Mouse (Mus musculus): ENCODE data around the gene Ube2d1. TPM values are rescaled to one million over a fixed set of nuclear protein-coding genes. Genes with fewer than 3 reads are reported as not detected.

Ube2d1 gene
- polyA plus RNA-seq (2012; rRNA removed) (6.9 and 7.3 TPM in 2 replicates), polyA plus RNA-seq (2014; fragmentation: Nextera tagmentation; extraction: Ambion mirVana) (6.8 and 7.0 TPM in 2 replicates)

DNA sequence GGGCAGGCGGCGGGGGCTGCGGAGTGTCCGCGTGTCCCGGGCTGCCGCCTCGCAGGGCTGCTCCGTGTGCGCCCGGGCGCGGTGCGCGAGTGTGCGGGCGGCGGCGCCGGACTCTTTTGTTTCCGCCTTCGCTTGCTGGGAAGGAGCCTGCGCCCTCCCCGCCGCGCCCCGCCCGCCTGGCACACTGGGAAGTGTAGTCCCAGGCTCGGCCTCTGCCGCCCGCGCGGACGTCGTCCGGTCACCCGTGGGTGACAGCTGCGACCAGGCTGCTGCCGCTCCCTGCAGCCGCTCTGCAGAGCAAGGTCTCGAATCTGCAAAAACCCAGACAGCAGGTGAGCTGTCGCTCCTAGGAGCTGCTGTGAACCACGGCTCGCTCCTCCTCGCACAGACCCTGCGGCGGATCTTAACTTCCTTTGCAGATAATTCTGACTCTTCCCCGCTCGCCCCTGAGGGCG is at the start of gene Ube2d1:
Ube2d1 (minus strand) TSS at position 137 of the 455 bp plus-strand sequence.
- TF ChIP-seq EP300 (IDR thresholded peaks at IDR 0.05; ENCODE audit: low read depth): no peak
- TF ChIP-seq CTCF (IDR thresholded peaks at IDR 0.05; ENCODE audit: low read depth): no peak
- peak within 1 kb of the TSS; percentile 51 for H3K9ac ChIP-seq (replicated peaks)
- under 1% methylated on average over 50 of the region's 50 CpGs for WGBS (ENCODE audit: insufficient replicate concordance)
- H3K4me1 ChIP-seq (replicated peaks; ENCODE audit: control insufficient read depth in 2 of 2, insufficient read depth in 2 of 2, low read length in 1 of 2): peaks cover 0 to 5% of the 10 kb centered on the region in 2 experiments; a peak in 2 of 4 replicates
- H3K27me3 ChIP-seq (ENCODE audit: control insufficient read depth, insufficient read depth, low read length): no peaks in the 10 kb centered on the region
- ATAC-seq (ENCODE audit: insufficient read depth) (peak; percentile 84), DNase-seq (ENCODE audit: low read depth in 3 of 3, low spot score in 3 of 3) (peak in 2 of 3 experiments; percentile 24 to 26)
- no peak within 1 kb of the TSS for H3K27ac ChIP-seq
- no peaks in the 10 kb centered on the region for H3K36me3 ChIP-seq (replicated peaks; ENCODE audit: control insufficient read depth, insufficient read depth, low read depth)
- H3K4me3 ChIP-seq (ENCODE audit: insufficient read depth in 1 of 2, low read depth in 2 of 2, low read length in 2 of 2): peak within 1 kb of the TSS; percentile 74 to 78
- peak within 1 kb of the TSS; percentile 73 for H3K4me2 ChIP-seq (ENCODE audit: low read depth)
- no peaks in the 10 kb centered on the region for H3K9me3 ChIP-seq (ENCODE audit: control insufficient read depth, low read length)

DNA sequence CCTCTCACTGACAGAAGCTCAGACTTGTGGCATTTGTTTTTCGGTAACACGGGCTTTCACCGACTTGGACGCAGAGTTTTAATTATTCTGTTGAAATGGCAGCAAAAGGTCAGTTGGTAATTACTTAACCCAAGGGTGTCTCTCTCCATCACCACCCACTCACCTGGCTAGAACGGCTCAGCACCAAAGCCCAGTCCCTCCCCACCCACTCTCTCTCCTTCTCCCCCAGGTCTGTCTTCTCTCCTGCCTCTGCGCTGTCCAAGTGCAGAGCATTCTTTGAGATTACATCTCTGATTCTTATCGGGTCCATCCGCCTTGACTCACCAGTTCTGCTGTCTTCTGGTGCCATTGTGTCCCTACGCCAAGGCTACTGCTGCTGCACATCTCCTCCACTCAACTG is 47.8 kb upstream of the Ube2d1 start:
- no peak overlapping the region for H3K4me3 ChIP-seq (ENCODE audit: insufficient read depth in 1 of 2, low read depth in 2 of 2, low read length in 2 of 2)
- H3K4me1 ChIP-seq (replicated peaks; ENCODE audit: control insufficient read depth in 2 of 2, insufficient read depth in 2 of 2, low read length in 1 of 2): 0 out of 4 replicates have a peak, but pooled peaks cover 0 to 2% of the 10 kb centered on the region in 2 experiments
- no peak overlapping the region for H3K4me2 ChIP-seq (ENCODE audit: low read depth)
- DNase-seq (ENCODE audit: low read depth in 3 of 3, low spot score in 3 of 3) (no peak), ATAC-seq (ENCODE audit: insufficient read depth) (no peak)
- TF ChIP-seq CTCF (IDR thresholded peaks at IDR 0.05; ENCODE audit: low read depth) (no peak), EP300 (IDR thresholded peaks at IDR 0.05; ENCODE audit: low read depth) (no peak)
- no peaks in the 10 kb centered on the region for H3K9me3 ChIP-seq (ENCODE audit: control insufficient read depth, low read length)
- peaks cover 19% of the 10 kb centered on the region for H3K36me3 ChIP-seq (replicated peaks; ENCODE audit: control insufficient read depth, insufficient read depth, low read depth)
- no peak overlapping the region for H3K27ac ChIP-seq
- 84% methylated on average over 9 of the region's 9 CpGs for WGBS (ENCODE audit: insufficient replicate concordance)
- H3K27me3 ChIP-seq (ENCODE audit: control insufficient read depth, insufficient read depth, low read length): no peaks in the 10 kb centered on the region
- no peak overlapping the region for H3K9ac ChIP-seq (replicated peaks)

GRCm38 (mm10) chr10:71332376-71332775 is 47.3 kb upstream of the Ube2d1 start:
- no peaks in the 10 kb centered on the region for H3K9me3 ChIP-seq (ENCODE audit: control insufficient read depth, low read length)
- no peak overlapping the region for H3K27ac ChIP-seq
- no peak overlapping the region for H3K9ac ChIP-seq (replicated peaks)
- H3K4me1 ChIP-seq (replicated peaks; ENCODE audit: control insufficient read depth in 2 of 2, insufficient read depth in 2 of 2, low read length in 1 of 2): no peaks in the 10 kb centered on the region
- ATAC-seq (ENCODE audit: insufficient read depth): no peak
- peak; percentile 40; the same call in 1 of the 2 replicates for TF ChIP-seq CTCF (IDR thresholded peaks at IDR 0.05; ENCODE audit: low read depth)
- TF ChIP-seq EP300 (IDR thresholded peaks at IDR 0.05; ENCODE audit: low read depth): no peak
- H3K27me3 ChIP-seq (ENCODE audit: control insufficient read depth, insufficient read depth, low read length): no peaks in the 10 kb centered on the region
- H3K36me3 ChIP-seq (replicated peaks; ENCODE audit: control insufficient read depth, insufficient read depth, low read depth): peaks cover 19% of the 10 kb centered on the region
- no peak for DNase-seq (ENCODE audit: low read depth in 3 of 3, low spot score in 3 of 3)
- WGBS (ENCODE audit: insufficient replicate concordance): 80% methylated on average over 4 of the region's 4 CpGs
- no peak overlapping the region for H3K4me2 ChIP-seq (ENCODE audit: low read depth)
- H3K4me3 ChIP-seq (ENCODE audit: insufficient read depth in 1 of 2, low read depth in 2 of 2, low read length in 2 of 2): no peak overlapping the region

- ATAC-seq (ENCODE audit: insufficient read depth) (no peak), DNase-seq (ENCODE audit: low read depth in 3 of 3, low spot score in 3 of 3) (no peak)
- H3K4me2 ChIP-seq (ENCODE audit: low read depth): no peak overlapping the region
- H3K27ac ChIP-seq: no peak overlapping the region
- no peaks in the 10 kb centered on the region for H3K27me3 ChIP-seq (ENCODE audit: control insufficient read depth, insufficient read depth, low read length)
- H3K9ac ChIP-seq (replicated peaks): no peak overlapping the region
- peaks cover 19% of the 10 kb centered on the region for H3K36me3 ChIP-seq (replicated peaks; ENCODE audit: control insufficient read depth, insufficient read depth, low read depth)
- no peak for TF ChIP-seq EP300 (IDR thresholded peaks at IDR 0.05; ENCODE audit: low read depth)
- no peak for TF ChIP-seq CTCF (IDR thresholded peaks at IDR 0.05; ENCODE audit: low read depth)
- H3K9me3 ChIP-seq (ENCODE audit: control insufficient read depth, low read length): no peaks in the 10 kb centered on the region
- WGBS (ENCODE audit: insufficient replicate concordance): 85% methylated on average over 7 of the region's 7 CpGs
- no peak overlapping the region for H3K4me3 ChIP-seq (ENCODE audit: insufficient read depth in 1 of 2, low read depth in 2 of 2, low read length in 2 of 2)
- no peaks in the 10 kb centered on the region for H3K4me1 ChIP-seq (replicated peaks; ENCODE audit: control insufficient read depth in 2 of 2, insufficient read depth in 2 of 2, low read length in 1 of 2)
Measured at GRCm38 (mm10) chr10:71331908-71332307, 46.8 kb upstream of the Ube2d1 start.

DNA sequence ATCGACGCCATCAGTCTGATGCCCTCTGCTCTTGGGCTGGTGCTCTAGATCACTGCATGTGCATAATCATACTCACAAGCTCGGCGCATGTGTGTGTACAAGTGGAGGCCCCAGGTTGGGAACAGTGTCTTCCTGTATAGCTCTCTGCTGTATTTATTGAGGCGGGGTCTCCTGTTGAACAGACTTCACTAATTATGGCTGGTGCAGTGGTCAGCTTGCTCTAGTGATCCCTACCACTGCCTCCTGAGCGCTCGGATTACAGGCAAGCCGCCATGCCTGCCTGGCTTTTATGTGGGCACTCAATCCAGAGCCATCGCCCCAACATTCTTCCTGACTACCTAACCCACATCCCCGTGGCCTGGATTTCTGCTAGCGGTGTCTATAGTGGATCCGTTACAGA is 45.0 kb upstream of the Ube2d1 start:
- WGBS (ENCODE audit: insufficient replicate concordance): 93% methylated on average over 12 of the region's 12 CpGs
- H3K27ac ChIP-seq: no peak overlapping the region
- H3K4me3 ChIP-seq (ENCODE audit: insufficient read depth in 1 of 2, low read depth in 2 of 2, low read length in 2 of 2): no peak overlapping the region
- no peaks in the 10 kb centered on the region for H3K27me3 ChIP-seq (ENCODE audit: control insufficient read depth, insufficient read depth, low read length)
- TF ChIP-seq CTCF (IDR thresholded peaks at IDR 0.05; ENCODE audit: low read depth): no peak
- no peak for TF ChIP-seq EP300 (IDR thresholded peaks at IDR 0.05; ENCODE audit: low read depth)
- ATAC-seq (ENCODE audit: insufficient read depth): no peak
- no peak overlapping the region for H3K4me2 ChIP-seq (ENCODE audit: low read depth)
- DNase-seq (ENCODE audit: low read depth in 3 of 3, low spot score in 3 of 3): no peak
- H3K4me1 ChIP-seq (replicated peaks; ENCODE audit: control insufficient read depth in 2 of 2, insufficient read depth in 2 of 2, low read length in 1 of 2): no peaks in the 10 kb centered on the region
- no peak overlapping the region for H3K9ac ChIP-seq (replicated peaks)
- H3K36me3 ChIP-seq (replicated peaks; ENCODE audit: control insufficient read depth, insufficient read depth, low read depth): peaks cover 16% of the 10 kb centered on the region
- no peaks in the 10 kb centered on the region for H3K9me3 ChIP-seq (ENCODE audit: control insufficient read depth, low read length)

Data from liver, embryonic 14.5 days (tissue).